Mouse (Mus musculus) testis, adult 2 months (tissue): ENCODE results near the gene Kctd20.

ENCODE experiments used
- CTCF ChIP-seq: fragments of 200-500 bp; IDR thresholded peaks from 2 replicates; pipeline ENCODE4 v1.5.1; 2012; ENCODE audit warnings: low read depth, mild to moderate bottlenecking, inconsistent platforms, low read length, moderate library complexity; ENCODE audit not compliant: control insufficient read depth, insufficient read depth, insufficient replicate concordance
- POLR2A ChIP-seq: fragments of 200-500 bp; IDR thresholded peaks from 2 replicates; pipeline ENCODE4 v1.6.1; 2012; ENCODE audit warnings: low read depth, mild to moderate bottlenecking, inconsistent platforms, low read length, moderate library complexity; ENCODE audit not compliant: control insufficient read depth

GRCm38 (mm10) chr17:28931436-28932211 is 20.1 kb upstream of the Kctd20 start:
- no peak for TF ChIP-seq CTCF
- no peak for TF ChIP-seq POLR2A
